Mouse (Mus musculus) thymus, postnatal 25 days (tissue): ENCODE measurements at regions not wholly inside any gene's neighbourhood (a gene's known extent, or its start where the extent isn't known, plus 50 kb on each side); places are given as distances from the start of the nearest gene placed in this dataset.
A peak's percentile ranks its signal among the peaks of the same experiment; 100 is the strongest.

Experiments
- DNase-seq: peaks from one replicate; pipeline ENCODE4 v3.0.0; 2022

- no peak for DNase-seq
Measured at GRCm38 (mm10) chr14:72850884-72851283, 141.1 kb upstream of the Fndc3a start.

- DNase-seq, result no peak
Measured at GRCm38 (mm10) chr14:72848271-72848955, 138.6 kb upstream of the Fndc3a start.

GRCm38 (mm10) chr14:72847466-72847865 is 137.7 kb upstream of the Fndc3a start:
- no peak for DNase-seq

DNA sequence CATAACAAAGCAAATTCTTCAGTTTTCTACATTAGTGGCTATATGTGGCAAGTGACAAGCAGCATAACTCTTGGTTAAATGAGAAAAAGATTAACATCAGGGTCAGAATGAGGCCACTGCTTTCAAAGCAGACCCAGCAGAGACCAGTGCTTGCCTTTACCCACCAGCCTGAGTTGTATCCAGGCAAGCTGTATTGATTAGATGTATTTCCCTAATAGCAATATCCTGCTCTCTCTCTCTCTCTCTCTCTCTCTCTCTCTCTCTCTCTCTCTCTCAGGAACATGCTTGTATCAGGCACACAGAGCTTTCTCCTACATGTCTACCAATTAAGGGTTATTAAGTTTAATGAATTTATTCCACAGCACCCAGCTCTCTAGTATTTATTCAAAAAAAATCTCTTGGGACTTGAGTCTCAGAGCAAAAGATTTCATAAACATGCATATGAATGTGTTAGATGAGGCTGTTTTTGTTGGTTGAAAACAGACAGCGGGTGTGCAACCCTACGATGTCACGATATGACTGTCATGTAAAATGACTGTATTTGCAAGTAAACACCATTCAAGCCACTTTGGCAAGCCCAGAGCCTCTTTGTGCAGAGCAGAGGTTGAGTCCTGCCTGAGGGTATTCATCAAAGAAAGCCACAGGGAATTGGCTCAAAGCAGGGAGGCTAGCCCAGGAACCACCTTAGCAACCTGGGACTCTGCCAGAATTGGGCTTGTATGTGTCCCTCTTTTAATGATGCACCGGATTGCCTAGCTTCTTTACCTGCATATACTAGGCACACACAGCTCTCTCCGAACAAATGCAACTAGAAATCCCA is 136.0 kb upstream of the Fndc3a start:
- no peak for DNase-seq

- DNase-seq, result no peak
Measured at GRCm38 (mm10) chr14:72844753-72845369, 135.1 kb upstream of the Fndc3a start.

DNA sequence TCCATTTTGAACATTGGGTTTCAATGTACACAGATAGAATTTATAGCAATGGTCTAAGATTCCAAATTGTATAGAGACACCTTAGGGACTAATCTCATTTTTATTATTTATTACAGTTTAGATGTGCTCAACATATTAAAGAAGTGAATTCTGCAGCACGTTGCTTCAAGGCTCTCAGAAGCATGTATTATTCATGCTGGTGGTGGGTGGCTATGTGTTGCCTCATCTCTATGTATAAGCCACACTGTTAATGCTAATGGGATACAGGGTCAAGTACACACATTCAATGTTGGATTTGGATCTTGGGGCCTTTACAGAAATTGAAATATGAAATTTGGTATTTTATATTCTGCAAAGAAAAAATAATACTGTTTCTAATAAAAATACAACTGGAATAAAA is 131.9 kb upstream of the Fndc3a start:
- DNase-seq, result no peak

- DNase-seq, result no peak
Measured at GRCm38 (mm10) chr14:72835158-72835557, 125.4 kb upstream of the Fndc3a start.

GRCm38 (mm10) chr14:72829261-72829660 is 119.5 kb upstream of the Fndc3a start:
- DNase-seq, result peak; percentile 26

DNA sequence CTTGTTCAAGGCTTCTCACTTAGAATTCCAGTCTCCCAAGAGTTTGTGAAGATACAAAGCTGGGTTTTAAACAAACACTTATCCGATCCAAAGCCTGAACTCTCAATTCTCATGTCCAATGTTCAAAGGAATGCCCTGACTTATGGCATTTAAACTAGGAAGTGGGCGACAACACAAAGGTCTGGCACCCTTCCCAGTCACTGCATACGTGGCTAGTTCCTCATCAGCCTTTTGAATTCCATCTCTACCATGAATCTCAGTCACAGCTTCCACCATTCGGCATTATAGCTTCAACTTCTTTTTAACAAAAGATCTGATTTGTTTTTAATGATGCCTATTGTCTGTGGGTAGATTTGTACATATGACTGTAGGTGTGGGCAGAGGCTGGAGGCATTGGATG is 115.7 kb upstream of the Fndc3a start:
- no peak for DNase-seq

DNA sequence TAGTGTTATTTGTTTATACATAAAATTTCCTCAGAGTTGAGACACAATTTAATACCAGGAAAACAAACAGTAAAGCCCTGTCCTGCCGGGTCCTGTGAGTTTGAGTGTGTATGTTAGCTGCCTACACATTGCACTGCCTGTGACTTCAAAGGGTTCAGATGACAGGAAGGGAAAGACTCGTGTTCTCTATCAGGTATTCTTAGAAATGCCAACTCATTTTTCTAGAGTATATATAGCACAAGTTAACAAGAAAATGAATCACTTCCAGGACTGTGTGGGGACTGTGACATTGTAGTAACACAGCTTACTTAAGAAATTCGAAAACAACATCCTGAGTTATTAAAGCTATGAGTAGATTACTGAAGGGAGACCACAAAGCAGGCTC is 112.4 kb upstream of the Fndc3a start:
- peak; percentile 26 for DNase-seq

DNA sequence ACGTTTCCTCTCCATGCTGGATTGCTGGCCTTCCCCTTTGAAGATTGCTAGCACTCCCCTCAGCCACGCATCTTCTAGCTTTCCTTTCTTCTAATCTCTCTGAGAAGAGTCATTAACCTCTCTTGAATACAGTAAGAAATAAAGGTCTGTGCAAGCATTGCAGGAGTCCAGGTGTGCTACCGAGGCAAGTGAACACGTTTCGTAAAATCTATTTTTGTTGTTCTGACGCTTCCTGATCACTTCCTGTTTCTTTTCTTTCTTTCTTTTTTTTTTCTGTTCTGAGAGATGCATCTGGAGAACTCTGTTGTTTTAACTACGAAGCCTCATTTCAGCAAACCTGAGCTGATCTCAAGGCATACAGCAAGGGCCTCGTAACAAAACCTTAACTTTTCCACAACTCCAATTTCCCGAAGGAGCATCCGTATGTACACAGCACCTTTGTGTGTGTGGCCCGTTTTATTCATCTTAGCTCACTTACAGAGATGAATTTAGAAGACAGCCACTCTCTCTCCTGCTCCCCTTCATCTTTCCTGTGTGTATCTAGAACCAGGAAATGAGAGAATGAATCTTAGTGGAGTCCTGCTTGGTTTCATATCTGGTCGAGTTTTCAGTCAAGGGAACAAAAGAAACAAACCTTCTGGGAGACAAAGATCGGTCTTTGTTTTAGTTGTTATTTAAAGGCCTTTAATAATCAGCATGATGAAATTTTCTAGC is 111.9 kb upstream of the Fndc3a start:
- peak; percentile 41 for DNase-seq

- DNase-seq, result no peak
Measured at GRCm38 (mm10) chr14:72819037-72819436, 109.2 kb upstream of the Fndc3a start.

DNA sequence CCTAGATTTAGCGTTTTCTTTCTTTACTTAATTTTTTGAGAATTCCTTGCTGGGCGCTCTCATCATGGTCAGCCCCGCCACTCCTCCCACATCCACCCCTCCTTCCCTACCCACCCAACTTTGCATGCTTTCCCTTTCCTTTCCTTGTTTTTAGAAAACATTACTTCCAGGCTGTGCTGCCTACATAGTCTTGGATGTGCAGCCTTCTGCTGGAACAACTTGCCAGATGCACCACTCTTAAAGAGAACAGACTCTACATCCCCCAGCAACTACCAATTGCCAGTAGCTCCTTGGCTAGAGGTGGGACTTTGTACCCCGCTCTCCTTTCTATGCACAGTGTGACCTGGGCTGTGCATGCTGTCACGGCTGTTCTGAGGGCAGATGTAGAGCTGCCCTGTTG is 108.0 kb upstream of the Fndc3a start:
- no peak for DNase-seq

DNA sequence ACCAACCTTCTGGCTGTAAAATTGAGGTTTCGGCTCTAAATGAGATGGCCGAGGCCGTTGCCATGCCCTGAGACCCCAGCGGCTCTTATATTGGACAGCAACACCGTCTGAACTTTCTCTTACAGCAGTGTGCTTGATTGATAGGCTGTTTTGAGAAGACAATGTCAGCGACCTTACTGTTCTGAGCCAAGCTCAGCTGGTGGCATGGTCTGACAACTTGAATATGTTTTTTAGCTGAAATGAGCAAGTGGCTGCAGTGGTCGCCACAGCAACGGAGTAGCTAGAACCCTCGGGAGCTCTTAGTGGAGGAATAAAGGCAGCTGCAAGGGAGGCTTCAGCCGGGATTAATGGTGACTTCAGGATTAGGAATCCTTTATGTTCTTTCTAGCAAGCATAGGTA is 107.0 kb upstream of the Fndc3a start:
- DNase-seq, result no peak

DNA sequence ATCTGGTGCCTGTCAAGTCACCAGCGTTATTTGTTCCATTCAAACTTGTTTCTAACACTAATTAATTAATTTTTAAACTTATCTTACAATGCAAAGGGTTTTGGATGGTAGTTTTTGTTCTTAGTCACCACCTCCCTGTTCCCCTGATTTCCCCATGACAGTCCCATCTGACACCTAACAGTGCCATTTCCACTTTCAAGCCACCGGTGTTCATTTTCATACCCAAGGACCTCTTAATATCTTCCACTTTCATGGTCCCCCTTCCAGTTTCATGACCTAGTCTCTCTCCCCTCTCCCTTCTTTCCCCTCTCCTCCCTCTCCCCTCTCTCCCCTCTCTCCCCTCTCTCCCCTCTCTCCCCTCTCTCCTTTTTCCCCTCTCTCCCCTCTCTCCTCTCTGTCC is 99.3 kb upstream of the Fndc3a start:
- no peak for DNase-seq

GRCm38 (mm10) chr14:72807947-72808346 is 98.1 kb upstream of the Fndc3a start:
- no peak for DNase-seq

DNA sequence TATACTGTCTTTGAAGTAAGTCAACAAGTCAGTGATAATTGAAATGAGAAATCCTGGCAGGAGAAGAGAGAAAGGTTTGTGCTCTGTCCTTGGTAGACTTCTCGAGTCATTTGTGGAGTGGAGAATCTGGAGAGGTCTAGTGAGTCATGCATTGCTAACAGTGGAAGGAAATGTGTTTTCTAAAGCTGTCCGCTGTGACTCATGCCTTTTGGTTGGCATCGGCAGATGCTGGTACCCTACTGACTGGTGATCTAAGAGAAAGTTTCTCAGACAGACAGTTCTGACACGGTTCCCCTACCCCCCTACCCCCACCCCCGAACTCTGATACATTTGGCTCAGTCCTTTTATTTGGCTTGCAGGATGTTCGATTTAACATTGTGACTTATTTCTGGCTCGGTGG is 97.5 kb upstream of the Fndc3a start:
- DNase-seq, result no peak

GRCm38 (mm10) chr14:72806598-72806997 is 96.8 kb upstream of the Fndc3a start:
- no peak for DNase-seq

DNA sequence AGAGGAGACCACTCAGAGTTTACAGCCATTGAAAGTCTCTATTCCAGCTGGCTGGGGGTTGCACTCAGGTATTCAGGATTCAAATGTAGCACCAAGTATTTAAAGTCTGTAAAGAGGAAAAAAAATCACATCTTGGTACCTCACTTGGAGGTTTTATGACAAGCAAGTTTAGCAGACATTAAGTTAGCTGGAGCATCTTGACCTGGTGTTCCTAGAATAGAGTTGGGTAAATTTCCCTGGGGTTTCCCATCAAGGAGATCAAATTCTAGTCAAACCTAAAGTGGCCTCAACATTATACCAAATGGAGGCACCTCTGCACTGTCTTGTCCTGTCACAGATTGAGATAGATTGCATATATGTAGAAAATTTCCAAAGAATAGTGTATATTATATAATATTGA is 93.8 kb upstream of the Fndc3a start:
- DNase-seq, result no peak

DNA sequence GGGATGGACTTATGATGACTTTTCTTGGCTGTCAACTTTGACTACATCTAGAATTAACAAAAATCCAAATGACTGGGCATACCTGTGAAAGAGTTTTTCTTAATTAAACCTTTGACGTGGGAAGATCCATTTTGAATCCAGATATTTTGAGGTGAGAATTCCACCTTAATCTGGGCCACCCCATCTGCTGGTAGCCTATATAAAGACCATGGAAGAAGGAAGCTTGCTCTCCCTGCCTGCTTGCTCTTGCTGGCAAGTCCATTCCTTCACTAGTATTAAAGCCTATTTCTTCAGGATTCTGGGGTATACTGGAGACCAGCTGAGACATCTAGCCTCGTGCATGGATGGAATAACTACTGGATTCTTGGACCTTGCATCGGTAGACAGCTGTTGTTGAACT is 80.9 kb upstream of the Fndc3a start:
- DNase-seq, result no peak

- no peak for DNase-seq
Measured at GRCm38 (mm10) chr14:72786929-72787328, 77.1 kb upstream of the Fndc3a start.

DNA sequence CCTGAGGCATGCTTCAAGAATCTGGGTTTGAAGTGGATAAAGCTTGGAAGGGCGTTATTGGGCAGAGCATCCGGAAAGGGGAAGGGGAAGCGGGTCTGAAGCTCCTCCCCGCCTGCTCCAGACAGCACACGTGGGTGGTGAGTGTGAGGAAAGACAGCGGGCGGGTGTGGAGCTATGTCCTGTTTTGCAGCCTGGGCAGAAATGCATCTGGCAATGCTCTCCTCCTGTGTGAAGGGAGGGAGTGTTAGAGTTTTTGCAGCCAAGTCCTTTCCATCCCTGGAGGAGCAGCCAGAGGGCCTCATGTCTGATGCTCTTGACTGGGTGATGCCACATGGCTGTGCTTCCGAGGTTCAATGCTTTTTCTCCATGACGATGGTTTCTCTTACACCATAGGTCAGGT is 73.4 kb upstream of the Fndc3a start:
- no peak for DNase-seq

GRCm38 (mm10) chr14:72779446-72779845 is 69.6 kb upstream of the Fndc3a start:
- DNase-seq, result no peak

GRCm38 (mm10) chr14:72778756-72779155 is 69.0 kb upstream of the Fndc3a start:
- no peak for DNase-seq
